Mouse (Mus musculus) fat pad, adult 2 months (tissue): ENCODE measurements around the gene Mlx.
"Not testable (repeated sequence)": the region's sequence is repeated elsewhere in the genome, so short reads cannot be mapped to it uniquely, and the experiment has no call there.

ENCODE experiments used
- DNase-seq: peaks from one replicate; pipeline ENCODE4 v3.0.0-alpha.2; 2011; ENCODE audit warnings: low read depth, low spot score; ENCODE audit errors: extremely low read depth

The Mlx gene

DNA sequence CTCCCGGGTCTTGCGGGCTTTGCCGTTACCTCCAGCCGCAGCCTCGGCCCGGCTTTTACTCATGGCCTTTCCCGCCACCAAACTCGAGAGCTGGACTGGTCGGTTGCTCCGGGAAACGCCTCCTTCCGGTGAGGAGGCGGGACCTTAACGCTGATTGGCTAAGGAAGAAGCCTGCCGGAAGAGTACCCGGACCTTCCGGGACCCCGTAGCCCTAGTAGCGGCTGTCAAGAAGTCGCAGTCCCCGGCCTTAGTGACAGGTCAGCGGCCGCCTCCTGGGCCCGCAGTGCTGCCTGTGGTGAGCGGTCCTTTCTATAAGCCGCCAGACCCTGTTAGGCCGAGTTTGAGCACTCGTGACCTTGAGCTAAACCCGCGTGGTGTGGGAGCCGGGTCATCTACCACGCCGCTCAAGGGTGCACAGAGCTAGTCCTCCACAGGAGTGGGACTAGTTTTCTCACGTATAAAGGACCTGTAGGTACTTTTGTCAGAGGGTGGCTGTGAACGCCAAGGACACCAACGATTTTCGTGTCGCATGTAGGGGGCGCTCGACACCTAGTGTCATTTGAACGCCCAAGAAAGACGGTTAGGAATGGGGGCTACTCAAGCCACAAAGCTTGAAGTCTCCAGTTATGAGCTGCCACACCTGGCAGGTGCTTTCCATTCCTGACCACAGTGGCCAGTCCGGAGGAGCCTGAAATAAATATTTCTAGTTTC, 8.4 kb downstream of the Mlx start, which contains the start of gene Psmc3ip:
Psmc3ip (minus strand) TSS at position 123 of the 711 bp plus-strand sequence.
- DNase-seq: no peak

DNA sequence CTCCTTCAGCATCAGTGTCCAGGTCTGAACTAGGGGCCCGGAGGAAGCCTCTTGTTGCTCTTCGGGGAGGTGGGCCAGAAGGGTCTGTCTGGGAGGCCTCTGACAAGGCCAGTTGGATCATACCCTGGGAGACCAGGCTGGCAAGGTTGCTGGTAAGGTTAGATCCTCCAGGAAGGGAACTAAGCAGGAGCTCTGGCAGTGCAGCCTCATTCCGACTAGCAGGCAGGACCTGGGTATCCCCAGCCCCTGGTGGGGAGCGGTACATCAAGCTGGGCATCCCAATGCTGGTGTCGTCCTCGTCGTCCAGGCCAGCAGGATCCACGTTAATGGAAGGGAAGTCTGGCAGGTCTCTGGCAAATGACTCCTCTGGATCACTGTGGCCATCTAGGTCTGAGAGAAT, 11.2 kb downstream of the Mlx start:
- no peak for DNase-seq

DNA sequence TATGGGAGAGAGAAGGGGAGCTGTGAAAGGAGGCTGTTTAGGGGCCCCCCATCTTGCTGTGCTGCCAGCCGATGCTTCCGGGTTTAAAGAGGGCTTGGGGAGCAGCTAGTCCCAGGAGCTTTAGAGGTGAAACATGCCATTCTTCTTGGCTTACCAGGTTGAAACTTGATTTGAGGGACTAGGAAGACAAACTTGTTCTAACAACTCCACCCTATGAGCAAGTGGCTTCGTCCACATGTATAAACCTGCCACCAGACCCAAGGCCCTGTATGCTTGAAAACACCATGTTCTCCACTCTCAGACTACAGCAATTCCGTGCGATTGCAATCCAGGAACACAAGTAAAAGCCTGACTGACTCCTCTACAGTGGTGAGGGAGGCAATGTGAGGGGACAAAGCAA, 15.9 kb downstream of the Mlx start:
- peak; percentile 90 for DNase-seq

DNA sequence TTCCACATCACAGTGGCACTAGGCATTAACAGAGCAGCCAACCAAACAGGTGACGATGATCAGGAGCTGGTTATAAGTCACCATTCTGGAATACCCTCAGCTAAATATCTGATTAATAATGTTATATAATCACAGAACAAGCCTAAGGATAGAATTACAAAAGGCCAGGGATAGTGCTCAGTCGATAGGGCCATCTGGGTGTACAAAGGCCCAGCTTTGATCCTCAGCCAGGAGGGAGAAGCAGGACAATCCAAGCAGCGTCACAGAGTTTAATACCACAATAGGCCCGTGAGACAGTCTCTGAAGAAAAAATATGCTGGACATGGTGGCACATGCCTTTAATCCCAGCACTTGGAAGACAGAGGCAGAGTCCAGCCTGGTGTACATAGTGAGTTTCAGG, 22.3 kb downstream of the Mlx start:
- no peak for DNase-seq

DNA sequence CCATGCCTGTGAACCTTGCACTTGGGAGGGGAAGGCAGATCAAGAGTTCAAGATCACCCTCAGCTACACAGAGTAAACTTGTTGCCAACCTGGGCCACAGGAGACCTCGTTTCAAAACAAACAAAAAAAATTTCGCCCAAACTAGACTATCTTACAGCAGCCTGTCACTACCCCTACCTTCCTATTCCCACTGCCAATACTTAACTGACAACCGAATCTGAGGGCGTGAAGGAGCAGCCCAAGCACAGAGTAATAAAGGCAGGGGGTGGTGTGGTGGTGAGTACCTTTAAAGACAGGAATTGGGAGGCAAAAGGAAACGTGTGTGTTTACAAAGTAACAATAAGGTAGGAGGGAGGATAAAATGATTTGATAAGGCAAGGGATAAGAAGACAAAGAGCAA, 23.6 kb downstream of the Mlx start:
- no peak for DNase-seq

DNA sequence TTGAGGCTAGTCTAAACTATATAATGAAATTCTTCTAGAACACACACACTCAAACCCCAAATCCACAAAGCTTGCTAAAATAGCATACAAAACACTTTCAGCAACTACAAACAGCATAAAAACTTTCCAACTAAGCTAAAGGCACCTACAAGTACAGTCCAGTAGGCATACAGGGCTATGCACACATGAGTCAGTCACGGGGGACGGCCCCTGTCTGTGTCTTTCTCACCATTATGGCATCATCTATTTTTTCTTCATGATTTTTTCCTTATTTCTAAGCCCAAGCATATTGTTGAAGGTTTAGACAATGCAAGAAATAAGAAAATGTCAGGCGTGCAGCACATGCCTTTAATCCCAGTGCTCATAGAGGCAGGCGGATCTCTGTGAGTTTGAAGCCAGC, 24.1 kb downstream of the Mlx start:
- DNase-seq: no peak

DNA sequence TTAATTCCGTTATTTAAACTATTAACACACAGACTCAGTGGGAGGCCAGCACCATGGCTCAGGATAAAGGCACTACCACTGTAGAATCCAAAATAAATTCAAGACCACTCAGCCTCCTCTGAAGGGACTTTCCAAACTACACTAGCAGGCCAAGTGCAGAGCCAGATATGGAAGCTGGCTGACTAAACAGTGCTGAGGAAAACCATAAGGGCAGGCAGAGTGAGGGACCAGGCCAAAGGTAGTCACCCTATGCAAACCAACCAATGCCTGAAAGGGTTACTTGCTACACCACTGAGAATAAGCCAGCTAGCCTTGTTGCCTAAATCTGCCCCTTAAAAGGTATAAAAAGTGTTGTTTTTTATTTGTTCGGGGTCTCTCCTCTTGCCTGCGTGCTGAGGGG, 25.1 kb downstream of the Mlx start:
- DNase-seq: no peak

DNA sequence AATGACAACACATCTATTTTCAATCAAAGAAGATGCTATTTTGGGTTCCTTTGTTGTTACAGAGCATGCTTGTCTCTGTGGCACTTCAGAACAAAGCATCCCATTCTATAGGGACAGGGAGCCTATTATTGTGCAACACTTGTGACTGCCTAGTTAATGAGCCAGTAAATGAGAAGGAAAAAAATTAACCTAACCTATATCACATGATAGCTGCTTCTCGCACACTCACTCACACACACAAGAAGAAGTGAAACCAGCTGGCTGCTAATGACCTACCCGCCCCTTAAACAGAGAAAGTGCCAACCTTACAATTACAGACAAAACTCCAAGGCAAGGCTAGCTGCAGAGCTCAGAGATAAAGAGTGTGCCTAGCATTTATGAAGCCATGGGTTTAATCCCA, 28.5 kb downstream of the Mlx start:
- DNase-seq: no peak

DNA sequence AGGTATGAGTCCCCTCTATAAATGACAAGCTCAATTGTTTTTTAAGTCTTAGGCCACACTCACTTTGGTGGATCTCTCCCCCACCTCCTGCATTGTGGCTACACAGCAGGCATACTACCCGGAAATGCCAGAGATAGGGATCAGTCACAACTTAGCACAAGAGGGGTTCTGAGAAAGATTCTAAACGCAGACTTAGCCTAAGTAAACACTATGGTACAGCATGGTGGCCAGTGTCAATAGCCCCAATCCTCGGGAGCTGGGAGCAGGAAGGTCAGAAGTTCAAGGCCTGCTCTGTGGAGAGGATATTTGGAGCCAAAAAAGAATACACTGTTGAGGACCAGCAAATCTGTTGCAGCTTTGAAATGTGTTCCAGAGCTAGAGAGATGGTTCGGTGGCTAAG, 31.0 kb downstream of the Mlx start:
- no peak for DNase-seq

DNA sequence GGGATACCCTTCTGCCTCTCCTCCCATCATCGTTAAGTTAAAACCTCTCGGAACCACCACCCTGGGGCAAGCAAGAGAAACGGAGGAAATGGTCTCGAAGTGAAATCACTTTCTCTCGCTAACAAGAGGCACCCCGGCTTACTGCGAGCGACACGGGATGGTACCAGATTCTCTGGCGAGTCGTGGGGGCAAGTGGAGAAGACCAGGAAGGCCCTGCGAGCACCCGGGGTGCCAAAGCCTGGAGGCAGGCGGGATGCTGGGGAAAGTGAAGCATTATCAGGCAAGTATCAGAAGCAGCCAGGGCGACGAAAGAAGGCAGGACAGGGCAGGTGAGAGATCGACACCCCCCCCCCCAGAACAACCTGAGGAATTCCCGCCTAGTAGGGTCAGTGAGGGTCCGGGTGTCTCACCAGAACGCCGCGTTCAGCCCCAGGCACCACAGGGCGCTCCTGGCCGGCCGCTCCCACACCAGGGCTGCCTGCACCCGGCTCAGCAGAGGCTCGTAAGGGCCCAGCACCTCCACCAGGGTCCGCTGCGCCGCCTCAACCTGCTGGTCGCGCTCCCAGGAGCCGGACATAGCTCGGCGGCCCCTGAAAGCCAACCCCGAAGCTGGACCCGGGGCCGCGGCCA, 32.2 kb downstream of the Mlx start:
- DNase-seq: no peak

DNA sequence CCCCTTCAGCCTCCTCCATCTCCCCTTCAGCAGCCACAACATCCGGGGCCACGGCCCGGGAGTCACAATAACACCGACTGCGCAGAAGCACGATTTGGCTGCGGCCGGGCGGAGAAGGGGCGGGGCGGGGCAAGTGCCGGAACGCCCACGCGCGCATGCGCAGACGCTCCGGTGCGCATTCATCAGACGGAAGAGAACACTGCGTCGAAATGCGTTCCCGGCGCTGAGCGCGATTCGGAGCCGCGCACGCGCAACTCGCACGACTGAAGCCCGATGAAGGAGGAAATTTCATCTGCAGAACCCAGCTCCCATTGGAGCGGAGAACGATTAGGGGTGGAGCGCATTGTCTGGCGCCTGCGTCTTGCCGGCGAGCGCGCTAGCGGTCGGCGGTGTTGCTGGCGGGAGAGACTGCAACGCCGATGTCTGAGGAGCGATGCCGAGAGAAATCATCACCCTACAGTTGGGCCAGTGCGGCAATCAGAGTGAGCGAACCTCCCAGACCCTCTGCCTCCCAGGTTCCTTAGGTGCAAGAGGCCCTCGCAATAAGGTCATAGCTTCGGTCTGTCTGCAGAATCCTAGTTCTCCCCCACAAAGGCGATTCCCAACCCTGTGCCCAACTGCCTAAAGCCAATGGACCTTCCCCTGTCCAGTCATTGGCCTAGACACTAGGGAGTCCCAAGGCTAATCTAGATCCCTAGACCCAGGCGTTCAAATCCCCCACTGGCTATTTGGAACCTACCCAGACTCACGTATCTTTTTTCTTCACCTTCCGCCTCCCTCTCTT, 32.9 kb downstream of the Mlx start, which contains the start of the genes Retreg3 and Tubg1:
Retreg3 (minus strand) TSS at position 133 of the 784 bp plus-strand sequence.
Tubg1 (plus strand) TSS at position 178 of the 784 bp plus-strand sequence.
- peak; percentile 83 for DNase-seq

DNA sequence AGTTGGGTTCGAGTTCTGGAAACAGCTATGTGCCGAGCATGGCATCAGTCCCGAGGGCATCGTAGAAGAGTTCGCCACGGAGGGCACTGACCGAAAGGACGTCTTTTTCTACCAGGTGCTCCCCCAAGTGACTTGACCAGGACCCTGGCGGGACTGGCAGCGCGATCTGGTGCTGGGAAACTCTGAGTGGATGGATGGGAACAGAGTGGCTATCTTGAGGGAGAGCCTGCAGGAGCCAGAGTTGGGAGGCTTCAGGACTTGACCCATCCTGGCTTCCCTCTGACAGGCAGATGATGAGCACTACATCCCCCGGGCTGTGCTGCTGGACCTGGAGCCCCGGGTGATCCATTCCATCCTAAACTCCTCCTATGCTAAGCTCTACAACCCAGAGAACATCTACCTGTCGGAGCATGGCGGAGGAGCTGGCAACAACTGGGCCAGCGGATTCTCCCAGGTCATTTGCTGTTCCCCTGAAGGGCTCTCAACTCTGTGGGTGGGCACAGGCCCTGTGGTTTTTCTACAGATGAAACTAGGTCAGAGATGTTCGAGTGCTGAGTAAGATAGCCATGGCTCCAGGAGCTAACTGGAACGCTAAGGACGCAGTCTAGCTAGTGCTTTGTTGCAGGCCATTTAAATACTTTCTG, 33.6 kb downstream of the Mlx start:
- DNase-seq: no peak

DNA sequence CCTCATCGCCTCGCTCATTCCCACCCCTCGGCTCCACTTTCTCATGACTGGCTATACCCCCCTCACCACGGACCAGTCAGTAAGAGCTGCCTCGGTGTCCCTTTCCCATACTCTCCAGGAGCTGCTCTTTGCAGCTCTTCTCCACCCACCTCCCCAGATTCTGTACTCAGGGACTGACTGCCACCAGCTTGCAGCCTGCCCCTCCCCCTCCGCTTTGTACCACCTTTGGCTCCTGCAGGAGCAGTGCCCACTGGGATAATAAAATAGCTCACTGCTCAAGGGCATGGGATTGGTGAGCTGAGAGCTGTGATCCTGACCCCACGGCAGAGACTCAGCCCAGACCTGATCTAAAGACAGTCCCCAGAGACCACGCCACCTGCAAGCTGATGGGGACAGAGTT, 37.4 kb downstream of the Mlx start:
- not testable (repeated sequence) for DNase-seq

DNA sequence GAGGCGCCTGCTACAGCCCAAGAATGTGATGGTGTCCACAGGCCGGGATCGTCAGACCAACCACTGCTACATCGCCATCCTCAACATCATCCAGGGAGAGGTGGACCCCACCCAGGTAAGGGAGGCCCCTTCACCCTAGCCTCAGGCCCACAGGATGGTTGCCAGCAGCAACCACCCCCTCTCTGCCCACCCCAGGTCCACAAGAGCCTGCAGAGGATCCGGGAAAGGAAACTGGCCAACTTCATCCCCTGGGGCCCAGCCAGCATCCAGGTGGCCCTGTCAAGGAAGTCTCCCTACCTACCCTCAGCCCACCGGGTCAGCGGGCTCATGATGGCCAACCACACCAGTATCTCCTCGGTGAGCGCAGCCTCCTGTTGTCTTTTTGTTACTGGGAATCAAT, 37.9 kb downstream of the Mlx start:
- not testable (repeated sequence) for DNase-seq

DNA sequence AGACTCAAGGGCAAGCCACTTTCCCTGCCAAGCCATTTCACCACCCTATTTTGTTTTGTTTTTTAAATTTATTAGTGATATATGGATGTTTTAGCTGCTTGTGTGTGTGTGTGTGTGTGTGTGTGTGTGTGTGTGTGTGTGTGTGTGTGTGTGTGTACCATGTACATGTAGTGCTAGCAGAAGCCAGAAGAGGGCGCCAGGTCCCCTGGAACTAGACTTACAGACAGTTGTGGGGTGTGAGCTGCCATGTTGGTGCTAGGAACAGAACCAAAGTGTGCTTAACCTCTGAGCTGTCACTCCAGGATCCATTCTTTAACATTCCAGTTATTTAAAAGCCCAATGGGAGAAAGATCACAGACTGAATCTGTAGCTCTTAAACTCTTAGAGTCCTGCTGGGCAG, 40.0 kb downstream of the Mlx start:
- DNase-seq: no peak

DNA sequence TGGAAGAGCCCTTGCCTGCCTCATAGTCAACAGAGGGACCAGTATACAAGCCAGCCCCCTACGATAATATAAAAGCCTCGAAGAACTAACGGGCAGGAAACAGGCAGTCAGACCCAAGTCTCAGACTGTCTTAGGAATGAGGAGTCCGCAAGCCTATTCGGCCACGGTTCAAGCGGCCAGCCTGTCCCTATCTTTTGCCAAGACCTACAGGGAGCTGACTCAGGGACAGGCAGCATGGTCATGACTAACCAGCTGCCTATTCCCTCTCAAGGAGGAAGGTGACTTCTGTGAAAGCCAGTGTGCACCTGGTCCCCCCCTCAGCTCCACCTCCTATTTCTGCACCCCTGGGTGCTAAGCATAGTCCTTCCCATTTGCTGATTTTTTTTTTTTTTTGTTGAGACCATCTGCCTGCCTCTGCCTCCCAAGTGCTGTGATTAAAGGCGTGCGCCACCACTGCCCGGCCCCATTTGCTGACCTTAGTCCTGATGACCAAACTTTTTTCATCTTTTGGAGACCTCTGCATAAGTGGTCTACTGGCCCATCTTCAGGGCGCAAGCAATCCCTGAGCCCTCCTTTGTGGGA, 42.0 kb downstream of the Mlx start:
- DNase-seq: no peak

DNA sequence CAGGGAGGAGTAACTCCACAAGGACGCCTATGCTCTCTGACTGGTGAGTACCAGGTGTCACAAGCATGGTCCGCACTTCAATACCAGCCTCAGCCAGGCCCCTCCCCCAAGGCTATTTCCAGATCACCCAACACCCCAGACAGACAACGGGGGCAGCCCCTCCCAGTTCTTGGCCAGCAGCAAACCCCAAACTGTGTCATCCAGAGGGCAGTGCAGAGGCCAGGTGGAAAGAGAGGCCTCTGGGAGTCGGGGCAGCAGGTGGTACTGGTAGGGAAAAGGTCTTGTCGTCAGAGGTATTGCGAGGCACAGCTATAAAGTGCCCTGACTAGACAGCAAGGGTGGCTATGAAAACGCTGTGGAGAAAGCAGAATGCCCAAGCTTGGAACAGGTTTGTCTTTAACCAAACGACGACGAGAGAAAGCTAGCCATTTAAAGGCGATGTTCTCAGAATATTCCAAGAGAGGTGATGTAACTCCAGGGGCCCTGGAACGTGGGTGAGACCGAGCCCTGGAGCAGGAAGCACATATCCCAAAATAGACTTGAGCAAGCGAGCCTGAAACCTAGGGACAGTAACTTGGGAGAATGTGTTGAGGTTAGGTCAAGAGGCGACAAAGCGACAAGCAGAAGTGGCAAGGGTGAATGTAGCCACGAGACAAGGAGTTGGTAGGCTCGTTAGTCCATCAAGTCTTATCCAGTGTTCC, 43.1 kb downstream of the Mlx start:
- no peak for DNase-seq

DNA sequence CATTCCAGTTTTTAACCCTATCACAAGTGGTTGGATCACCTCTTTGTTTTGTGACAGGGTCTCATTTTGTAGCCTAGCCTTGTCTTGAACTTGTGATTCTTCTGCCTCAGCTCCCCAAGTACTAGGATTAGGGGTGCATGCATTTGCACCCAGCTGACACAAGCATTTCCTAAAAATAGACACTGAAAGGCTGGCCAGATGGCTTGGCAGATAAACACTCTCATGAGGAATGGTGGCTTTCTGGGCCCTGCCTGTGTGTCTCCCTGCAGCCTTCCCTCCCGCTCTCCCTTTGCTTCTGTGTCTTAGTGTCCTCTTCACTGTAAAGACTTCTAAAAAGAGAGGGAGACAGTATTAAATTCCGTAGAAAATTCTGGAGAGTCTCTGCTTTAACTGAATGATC, 44.1 kb downstream of the Mlx start:
- DNase-seq: no peak

DNA sequence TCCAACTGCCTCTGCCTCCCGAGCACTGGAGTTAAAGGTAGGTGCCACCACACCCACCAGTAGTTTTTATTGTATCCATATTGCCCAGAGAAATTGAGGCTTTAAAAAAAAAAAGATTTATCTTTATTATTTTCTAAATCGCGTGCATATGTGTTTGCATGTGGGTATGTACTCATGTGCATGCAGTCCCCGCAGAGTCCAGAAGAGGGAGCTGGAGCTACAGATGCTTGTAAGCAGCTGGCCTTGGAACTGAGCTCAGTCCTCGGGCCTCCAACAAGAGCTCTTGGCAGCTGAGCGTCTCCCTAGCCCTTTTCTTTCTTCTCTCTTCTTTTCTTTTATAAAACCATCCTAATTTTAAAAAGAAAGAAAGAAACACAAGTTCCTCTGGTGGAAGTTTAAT, 44.6 kb downstream of the Mlx start:
- DNase-seq: no peak

DNA sequence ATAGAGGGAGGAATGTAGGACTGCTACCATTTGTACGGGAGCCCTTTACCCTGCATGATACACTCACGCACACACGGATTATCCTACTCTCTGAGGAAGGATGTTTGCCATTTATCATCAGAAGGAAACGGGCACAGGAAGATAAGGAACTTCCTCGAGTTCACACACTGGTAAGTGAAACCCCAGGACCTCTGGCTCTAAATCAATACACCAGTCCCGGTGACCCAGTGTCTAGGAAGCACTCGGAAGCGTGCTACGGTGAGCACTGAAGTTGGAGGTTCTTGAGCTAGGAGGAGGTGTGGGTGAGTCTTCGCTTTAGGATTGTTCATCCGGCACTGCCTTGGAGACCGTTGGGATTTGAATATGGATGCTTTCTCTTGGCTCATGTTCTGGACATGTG, 46.0 kb downstream of the Mlx start:
- no peak for DNase-seq
